Comparison of ENCODE assay signal across 8 mouse cellular contexts in the genomic region with DNA sequence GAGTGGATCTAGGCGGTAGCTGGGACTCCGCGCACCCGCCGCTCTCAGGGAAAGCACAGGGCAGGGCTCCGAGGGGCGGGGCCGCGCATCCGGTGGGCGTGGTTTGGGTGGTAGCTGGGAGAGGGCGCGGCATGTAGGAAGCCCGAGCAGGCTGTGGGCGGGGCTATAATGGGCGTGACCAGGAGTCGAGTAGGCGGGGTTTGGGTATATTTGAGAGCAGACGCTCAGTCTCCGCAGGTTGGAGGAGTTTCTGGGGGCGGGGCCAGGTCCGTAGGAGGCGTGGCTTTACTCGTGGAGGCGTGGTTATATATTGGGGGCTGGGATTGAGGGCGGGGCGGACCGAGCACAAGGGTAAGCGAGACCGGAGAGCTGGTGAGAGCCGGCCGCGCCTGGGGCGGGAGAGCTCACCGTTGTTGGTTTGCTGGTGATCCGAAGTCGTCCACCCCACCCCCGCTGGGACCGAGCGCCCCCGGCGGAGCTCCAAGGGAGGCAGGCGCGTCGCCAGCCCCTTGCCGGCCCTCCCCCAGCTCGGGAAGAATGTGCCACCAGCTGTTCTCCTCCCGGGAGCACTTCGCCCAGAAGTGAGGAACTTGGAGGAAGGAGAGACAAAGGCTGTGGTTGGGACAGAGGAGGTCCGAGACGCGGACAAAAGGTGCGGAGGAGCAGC. TPM values are rescaled to one million over a fixed set of nuclear protein-coding genes. Genes with fewer than 3 reads are reported as not detected.
DNase-seq lines count a peak whose midpoint lies in the region; ATAC-seq and TF ChIP-seq lines count a peak whose summit lies in the region.

A gene (plus strand): TSS at position 326 of the 667 bp plus-strand sequence.

- DNase-seq in adipocyte (ENCODE audit: low spot score): peak; percentile 95
- peak; percentile 100 for DNase-seq in gastrocnemius, adult 2 months
- peak; percentile 91 for DNase-seq in left cerebral cortex, adult 11 months (ENCODE audit: low spot score)
- DNase-seq in lung, postnatal 36 days: peak; percentile 100
- DNase-seq in retina, embryonic 14.5 days (ENCODE audit: low spot score): peak; percentile 100
- peak; percentile 100 for DNase-seq in thymus, postnatal 36 days

- H3K27ac ChIP-seq in cortical plate, adult 2 months (ENCODE audit: insufficient read depth, low read length): peak within 1 kb of the TSS; percentile 5; the same call in 1 of the 2 replicates
- H3K27ac ChIP-seq in gastrocnemius, adult 2 months: peak within 1 kb of the TSS; percentile 95
- H3K27ac ChIP-seq in hindbrain, embryonic 16.5 days (ENCODE audit: low read depth, low read length): no peak within 1 kb of the TSS; the same call in 1 of the 2 replicates

- peak within 1 kb of the TSS; percentile 55 for H3K4me3 ChIP-seq in cortical plate, adult 2 months (ENCODE audit: insufficient read depth, low read length)
- peak within 1 kb of the TSS; percentile 85 for H3K4me3 ChIP-seq in gastrocnemius, adult 2 months
- H3K4me3 ChIP-seq in hindbrain, embryonic 16.5 days (ENCODE audit: low read length): peak within 1 kb of the TSS; percentile 71

- H3K27me3 ChIP-seq in hindbrain, embryonic 16.5 days (replicated peaks; ENCODE audit: control insufficient read depth, insufficient read depth, low read length): peaks cover 5% of the 10 kb centered on the region

- no peaks in the 10 kb centered on the region for H3K9me3 ChIP-seq in hindbrain, embryonic 16.5 days (ENCODE audit: control insufficient read depth, low read length)

- no peak for TF ChIP-seq CTCF in cortical plate, adult 2 months (IDR thresholded peaks at IDR 0.05; ENCODE audit: extremely low read depth, insufficient read depth, low read length)
- TF ChIP-seq CTCF in gastrocnemius, adult 2 months (IDR thresholded peaks at IDR 0.05): peak; percentile 18; the same call in 1 of the 2 replicates

- WGBS in hindbrain, embryonic 16.5 days: under 1% methylated on average over 44 of the region's 53 CpGs

- intact Hi-C loops in gastrocnemius, adult 2 months (cut with DNase I): loop anchor here (2.0 to 10.0 kb wide), 4 partner anchors 42 to 362 kb away; a partner anchor contains a TSS

- H3K4me1 ChIP-seq in cortical plate, adult 2 months (ENCODE audit: control insufficient read depth, insufficient read depth, low read length): no peaks in the 10 kb centered on the region
- peaks cover 10% of the 10 kb centered on the region for H3K4me1 ChIP-seq in hindbrain, embryonic 16.5 days (ENCODE audit: control insufficient read depth, insufficient read depth, low read depth, low read length)

- no peaks in the 10 kb centered on the region for H3K36me3 ChIP-seq in hindbrain, embryonic 16.5 days (ENCODE audit: control insufficient read depth, insufficient read depth, low read length)

- ATAC-seq in hindbrain, embryonic 16.5 days: peak; percentile 96

- H3K4me2 ChIP-seq in hindbrain, embryonic 16.5 days (ENCODE audit: low read length): peak within 1 kb of the TSS; percentile 100

- TF ChIP-seq POLR2A in cortical plate, adult 2 months (IDR thresholded peaks at IDR 0.05; ENCODE audit: extremely low read depth, insufficient read depth, low read length): no peak

- peak within 1 kb of the TSS; percentile 69 for H3K9ac ChIP-seq in hindbrain, embryonic 16.5 days (ENCODE audit: low read depth, low read length)

RNA-seq across cellular contexts. Expression of the gene that starts here (rescaled TPM):
- polyA plus RNA-seq in cortical plate, adult 2 months (2012; rRNA removed): 32.6 and 32.8 TPM in 2 replicates
- total RNA-seq in gastrocnemius, adult 2 months (2021): 10 to 100 TPM; 56.1 to 62.0 TPM
- polyA plus RNA-seq in hindbrain, embryonic 16.5 days (2015; fragmentation: Nextera tagmentation; extraction: Ambion mirVana): 26.2 and 28.8 TPM in 2 replicates
